In genomic region chr7:136689579-136689978, GRCm38 (mm10) we compare ENCODE assay signal across 9 mouse cellular contexts.
DNase-seq lines count a peak whose midpoint lies in the region; ATAC-seq lines count a peak whose summit lies in the region.
"Had no signal": no experiment of that assay in that cellular context is flagged by ENCODE, and none has a peak within 500 bp of the region (broad histone marks: within the 10 kb centered on the region; RNA-seq: fewer than 3 reads in every experiment).

No protein-coding gene starts in this region.

- no peak for ATAC-seq in forebrain, embryonic 13.5 days
- no peak for ATAC-seq in forebrain, embryonic 15.5 days (replicated peaks)
- ATAC-seq in embryonic facial prominence, embryonic 12.5 days (ENCODE audit: insufficient number of reproducible peaks, insufficient read depth, low FRiP score, low TSS enrichment), result no peak

- no peaks in the 10 kb centered on the region for H3K9me3 ChIP-seq in forebrain, embryonic 13.5 days (replicated peaks)
- H3K9me3 ChIP-seq in forebrain, embryonic 15.5 days, result no peaks in the 10 kb centered on the region
- no peaks in the 10 kb centered on the region for H3K9me3 ChIP-seq in embryonic facial prominence, embryonic 12.5 days
- H3K9me3 ChIP-seq: lung, embryonic 15.5 days had no signal

- H3K9ac ChIP-seq in forebrain, embryonic 13.5 days, result no peak overlapping the region
- H3K9ac ChIP-seq in forebrain, embryonic 15.5 days (replicated peaks), result no peak overlapping the region
- H3K9ac ChIP-seq in embryonic facial prominence, embryonic 12.5 days, result no peak overlapping the region
- H3K9ac ChIP-seq: lung, embryonic 15.5 days had no signal

- DNase-seq in heart, postnatal 10 days, result peak; percentile 32 to 36
- peak; percentile 25 to 49 for DNase-seq in kidney, postnatal 36 days
- no peak for DNase-seq in layer of hippocampus, postnatal 25 days (ENCODE audit: extremely low spot score in 1 of 2, low spot score in 1 of 2)
- DNase-seq in layer of hippocampus, adult 9-11 months, result no peak
- no peak for DNase-seq in cerebellum, postnatal 14 days

- peaks cover 37% of the 10 kb centered on the region for H3K27me3 ChIP-seq in forebrain, embryonic 13.5 days
- peaks cover 6% of the 10 kb centered on the region; the same call in 1 of the 2 replicates for H3K27me3 ChIP-seq in forebrain, embryonic 15.5 days
- H3K27me3 ChIP-seq in embryonic facial prominence, embryonic 12.5 days, result peaks cover 3% of the 10 kb centered on the region; the same call in 1 of the 2 replicates

- peak overlapping the region; percentile 48; the same call in 1 of the 2 replicates for H3K4me2 ChIP-seq in forebrain, embryonic 13.5 days
- H3K4me2 ChIP-seq in forebrain, embryonic 15.5 days (replicated peaks), result no peak overlapping the region
- H3K4me2 ChIP-seq in embryonic facial prominence, embryonic 12.5 days (replicated peaks), result peak overlapping the region; percentile 36
- H3K4me2 ChIP-seq: lung, embryonic 15.5 days had no signal

- no peak overlapping the region for H3K27ac ChIP-seq in forebrain, embryonic 13.5 days
- H3K27ac ChIP-seq in forebrain, embryonic 15.5 days (replicated peaks), result no peak overlapping the region
- no peak overlapping the region for H3K27ac ChIP-seq in embryonic facial prominence, embryonic 12.5 days
- H3K27ac ChIP-seq: lung, embryonic 15.5 days had no signal

- 29% methylated on average over 6 of the region's 6 CpGs for WGBS in forebrain, embryonic 13.5 days
- WGBS in forebrain, embryonic 15.5 days, result 22% methylated on average over 6 of the region's 6 CpGs
- 18% methylated on average over 6 of the region's 6 CpGs for WGBS in embryonic facial prominence, embryonic 12.5 days

- H3K4me3 ChIP-seq in forebrain, embryonic 13.5 days, result no peak overlapping the region
- no peak overlapping the region for H3K4me3 ChIP-seq in forebrain, embryonic 15.5 days
- H3K4me3 ChIP-seq in embryonic facial prominence, embryonic 12.5 days, result no peak overlapping the region
- H3K4me3 ChIP-seq: lung, embryonic 15.5 days had no signal

- peaks cover 10% of the 10 kb centered on the region; the same call in 1 of the 2 replicates for H3K4me1 ChIP-seq in forebrain, embryonic 13.5 days
- peaks cover 12% of the 10 kb centered on the region for H3K4me1 ChIP-seq in forebrain, embryonic 15.5 days
- peaks cover 15% of the 10 kb centered on the region for H3K4me1 ChIP-seq in embryonic facial prominence, embryonic 12.5 days

- no peaks in the 10 kb centered on the region for H3K36me3 ChIP-seq in forebrain, embryonic 13.5 days (ENCODE audit: poor library complexity, severe bottlenecking)
- H3K36me3 ChIP-seq in forebrain, embryonic 15.5 days, result no peaks in the 10 kb centered on the region
- H3K36me3 ChIP-seq in embryonic facial prominence, embryonic 12.5 days, result no peaks in the 10 kb centered on the region
- H3K36me3 ChIP-seq: lung, embryonic 15.5 days had no signal

- intact Hi-C loops in heart, postnatal 10 days (cut with DNase I), result loop anchor here (2.0 to 5.0 kb wide), 2 partner anchors 151 to 192 kb away; no protein-coding TSS in a partner anchor

Comparison
In these comparisons a context has a peak if more than half of its experiments do, and no peak if none do; other contexts are left out.
1. DNase-seq: peak in heart, postnatal 10 days (2 of 2) and kidney, postnatal 36 days (2 of 2); none in layer of hippocampus, postnatal 25 days (0 of 2), layer of hippocampus, adult 9-11 months (single experiment) and cerebellum, postnatal 14 days (0 of 2).